Mouse (Mus musculus) stomach, embryonic 16.5 days (tissue): ENCODE data around the gene Fcrla. TPM values are rescaled to one million over a fixed set of nuclear protein-coding genes. Genes with fewer than 3 reads are reported as not detected.
A peak's percentile ranks its signal among the peaks of the same experiment; 100 is the strongest.

Source experiments
- ATAC-seq: fragments of 200-750 bp; cut with Nextera tagmentation; 2 replicates; pipeline ENCODE4 v1.8.0; 2017; ENCODE audit warnings: moderate number of reproducible peaks, moderate TSS enrichment; ENCODE audit not compliant: insufficient read depth, low FRiP score
- H3K27ac ChIP-seq: fragments of 300-500 bp; sonication (generic); 2 replicates; pipeline ENCODE4 v1.5.1; 2014; ENCODE audit warnings: low read length
- H3K27me3 ChIP-seq: fragments of 300-500 bp; sonication (generic); 2 replicates; pipeline ENCODE4 v1.6.1; 2014; ENCODE audit warnings: low read length, control low read depth, mixed read lengths; ENCODE audit not compliant: control insufficient read depth, insufficient read depth
- H3K36me3 ChIP-seq: fragments of 300-500 bp; sonication (generic); 2 replicates; pipeline ENCODE4 v1.6.1; 2014; ENCODE audit warnings: low read length; ENCODE audit not compliant: control insufficient read depth, insufficient read depth
- H3K4me1 ChIP-seq: fragments of 300-500 bp; sonication (generic); 2 replicates; pipeline ENCODE4 v1.6.1; 2014; ENCODE audit warnings: low read length, control low read depth, mixed read lengths; ENCODE audit not compliant: control insufficient read depth, insufficient read depth
- H3K4me2 ChIP-seq: fragments of 300-500 bp; sonication (generic); 2 replicates; pipeline ENCODE4 v1.6.1; 2014; ENCODE audit warnings: low read depth, low read length, mixed read lengths
- H3K4me3 ChIP-seq: fragments of 300-500 bp; sonication (generic); replicated peaks from 2 replicates; pipeline ENCODE4 v1.5.1; 2014; ENCODE audit warnings: mild to moderate bottlenecking, low read length
- H3K9ac ChIP-seq: fragments of 300-500 bp; sonication (generic); 2 replicates; pipeline ENCODE4 v1.6.1; 2014; ENCODE audit warnings: low read length
- H3K9me3 ChIP-seq: fragments of 300-500 bp; sonication (generic); replicated peaks from 2 replicates; pipeline ENCODE4 v1.6.1; 2016; ENCODE audit warnings: low read length, control low read depth; ENCODE audit not compliant: control insufficient read depth
- WGBS: fragments of 180-500 bp; shearing (Covaris S2); extraction: QIAGEN DNeasy Blood & Tissue Kit; methylation state at CpG from one replicate; pipeline ENCODE4 v1.1.7; 2014; 5-methylcytosine and 5-hydroxymethylcytosine counted together
- polyA plus RNA-seq: library from polyadenylated mRNA; unstranded; fragments of >200 nt; fragmentation: Nextera tagmentation; extraction: Ambion mirVana; gene quantifications from 2 replicates; pipeline ENCODE4 v1.2.1, GENCODE M21; 2015

Gene Fcrla
- polyA plus RNA-seq, 1 experiment from 2014 or later, result 0.15 TPM

- ATAC-seq, result no peak
- H3K36me3 ChIP-seq, result no peaks in the 10 kb centered on the region
- H3K27me3 ChIP-seq, result no peaks in the 10 kb centered on the region
- H3K4me3 ChIP-seq, result no peak overlapping the region
- no peak overlapping the region for H3K4me2 ChIP-seq
- no peak overlapping the region for H3K27ac ChIP-seq
- H3K9ac ChIP-seq, result no peak overlapping the region
- WGBS, result 43% methylated on average over 16 of the region's 16 CpGs
- H3K9me3 ChIP-seq, result no peaks in the 10 kb centered on the region
- H3K4me1 ChIP-seq, result no peaks in the 10 kb centered on the region
Observed at GRCm38 (mm10) chr1:170898413-170899075, 28.8 kb downstream of the Fcrla start.

DNA sequence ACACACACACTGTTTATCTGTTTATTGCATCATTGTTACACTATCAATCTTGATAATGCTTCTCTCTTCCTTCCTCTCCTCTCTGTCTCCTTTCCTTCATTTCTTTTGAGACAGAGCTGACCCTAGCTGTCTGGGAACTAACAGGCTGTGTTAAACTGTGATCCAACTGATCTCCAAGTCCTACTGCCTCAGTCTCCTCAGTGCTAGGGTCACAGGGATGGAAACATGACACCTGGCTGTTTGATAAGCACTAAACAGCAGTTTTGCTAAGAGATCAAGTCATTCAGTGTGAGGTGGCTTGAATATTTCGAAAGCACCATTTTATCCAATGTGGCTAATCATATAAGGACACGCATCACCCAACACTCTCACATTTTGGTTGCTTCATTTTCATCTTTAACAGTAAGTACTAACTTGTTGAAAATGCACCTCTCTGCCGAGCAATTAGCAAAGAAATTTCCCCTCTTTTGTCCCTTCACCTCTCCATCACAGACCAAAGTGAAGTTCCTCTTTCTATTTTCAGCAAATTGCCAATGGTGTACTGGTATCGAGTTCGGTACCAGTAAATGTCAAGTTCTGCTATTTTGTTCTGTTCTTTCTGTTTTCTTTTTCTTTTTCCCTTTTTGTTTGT is 30.6 kb downstream of the Fcrla start:
- Histone ChIP-seq H3K4me2 (no peak overlapping the region), H3K4me1 (no peaks in the 10 kb centered on the region), H3K4me3 (no peak overlapping the region), H3K9me3 (no peaks in the 10 kb centered on the region), H3K27me3 (no peaks in the 10 kb centered on the region), H3K36me3 (no peaks in the 10 kb centered on the region), H3K27ac (no peak overlapping the region), H3K9ac (no peak overlapping the region)
- 76% methylated on average over 5 of the region's 5 CpGs for WGBS
- ATAC-seq, result no peak

DNA sequence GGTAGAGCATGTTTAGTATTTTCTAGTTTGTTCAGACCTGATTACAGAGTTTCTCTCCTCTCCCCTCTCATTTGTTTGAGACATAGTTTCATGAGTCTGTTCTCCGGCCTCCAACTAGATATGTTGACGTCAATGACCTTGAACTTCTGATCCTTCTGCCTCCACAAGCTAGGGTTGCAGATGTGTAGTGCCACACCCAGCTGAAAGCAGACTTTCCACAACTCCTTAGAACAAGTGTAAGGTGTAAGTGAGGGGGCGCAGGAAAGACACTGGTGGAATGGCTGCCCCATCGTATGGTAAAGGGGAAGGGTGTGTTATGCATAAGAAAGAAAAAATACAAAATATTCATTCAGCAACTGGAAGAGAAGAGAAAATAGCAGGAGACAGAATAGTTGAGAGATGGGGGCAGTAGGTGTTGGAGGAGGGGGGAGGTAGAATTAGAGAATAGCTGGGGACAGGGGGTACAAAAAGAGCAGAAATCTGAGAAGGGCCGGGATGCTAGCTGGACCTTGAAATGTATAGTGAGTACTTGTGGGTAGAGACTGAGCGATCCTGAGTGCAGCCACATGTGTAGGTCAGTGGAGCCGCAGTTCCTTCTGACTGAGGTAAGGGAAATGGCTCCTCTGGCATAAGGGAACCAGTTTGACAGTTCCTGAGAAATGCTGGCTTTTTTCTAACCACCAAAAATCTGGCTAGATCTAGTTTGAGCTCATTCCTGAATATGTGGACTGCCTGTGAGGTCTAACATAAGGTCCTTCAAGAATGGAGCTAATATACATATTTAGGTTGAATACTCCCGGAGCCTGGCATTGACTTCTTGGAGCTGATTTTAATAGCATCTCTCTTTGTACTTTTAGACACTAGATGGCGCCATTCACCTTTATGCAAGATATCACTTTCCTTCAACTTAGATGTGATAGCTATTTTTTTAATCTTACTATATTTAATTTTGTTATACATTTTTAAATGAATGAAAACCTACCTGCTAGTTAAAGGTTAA is 32.5 kb downstream of the Fcrla start:
- H3K4me3 ChIP-seq, result no peak overlapping the region
- no peak overlapping the region for H3K27ac ChIP-seq
- H3K9me3 ChIP-seq, result no peaks in the 10 kb centered on the region
- no peaks in the 10 kb centered on the region for H3K36me3 ChIP-seq
- H3K4me2 ChIP-seq, result no peak overlapping the region
- H3K27me3 ChIP-seq, result no peaks in the 10 kb centered on the region
- 61% methylated on average over 9 of the region's 9 CpGs for WGBS
- H3K4me1 ChIP-seq, result no peaks in the 10 kb centered on the region
- ATAC-seq, result no peak
- no peak overlapping the region for H3K9ac ChIP-seq

- H3K9me3 ChIP-seq, result no peaks in the 10 kb centered on the region
- H3K27ac ChIP-seq, result no peak overlapping the region
- no peaks in the 10 kb centered on the region for H3K4me1 ChIP-seq
- no peak overlapping the region for H3K9ac ChIP-seq
- no peak overlapping the region for H3K4me3 ChIP-seq
- no peak overlapping the region for H3K4me2 ChIP-seq
- WGBS, result 50% methylated on average over 1 of the region's 1 CpGs
- no peaks in the 10 kb centered on the region for H3K27me3 ChIP-seq
- no peak for ATAC-seq
- no peaks in the 10 kb centered on the region for H3K36me3 ChIP-seq
Observed at GRCm38 (mm10) chr1:170892279-170892678, 35.1 kb downstream of the Fcrla start.

DNA sequence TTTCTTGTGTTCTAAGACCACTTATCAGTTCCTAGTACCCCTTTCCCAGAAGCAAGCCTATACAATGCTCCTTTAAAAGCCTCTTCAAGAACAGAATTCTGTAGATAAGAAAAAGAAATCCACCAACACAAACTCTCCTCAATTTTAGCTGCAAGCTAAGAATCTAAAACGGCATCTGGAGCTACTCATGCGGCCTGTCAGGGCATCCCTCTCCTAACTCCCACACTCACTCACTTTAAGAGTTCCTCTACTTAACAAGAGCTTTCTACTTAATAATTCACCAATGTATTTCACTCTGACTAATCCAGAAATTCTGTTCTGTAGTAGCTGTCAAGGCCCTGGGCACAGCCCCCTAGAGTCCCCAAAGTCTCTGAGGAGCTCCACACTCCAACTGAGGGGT is 35.7 kb downstream of the Fcrla start:
- Histone ChIP-seq H3K4me3 (no peak overlapping the region), H3K4me2 (no peak overlapping the region), H3K9me3 (no peaks in the 10 kb centered on the region), H3K4me1 (no peaks in the 10 kb centered on the region), H3K27me3 (no peaks in the 10 kb centered on the region), H3K9ac (no peak overlapping the region), H3K27ac (no peak overlapping the region), H3K36me3 (no peaks in the 10 kb centered on the region)
- WGBS, result 45% methylated on average over 2 of the region's 2 CpGs
- no peak for ATAC-seq

GRCm38 (mm10) chr1:170889310-170889709 is 38.1 kb downstream of the Fcrla start:
- no peak overlapping the region for H3K9ac ChIP-seq
- peaks cover 4% of the 10 kb centered on the region; the same call in 1 of the 2 replicates for H3K4me1 ChIP-seq
- no peak for ATAC-seq
- H3K36me3 ChIP-seq, result no peaks in the 10 kb centered on the region
- no peaks in the 10 kb centered on the region for H3K9me3 ChIP-seq
- no peak overlapping the region for H3K4me2 ChIP-seq
- 82% methylated on average over 4 of the region's 4 CpGs for WGBS
- no peak overlapping the region for H3K27ac ChIP-seq
- H3K27me3 ChIP-seq, result no peaks in the 10 kb centered on the region
- H3K4me3 ChIP-seq, result no peak overlapping the region

DNA sequence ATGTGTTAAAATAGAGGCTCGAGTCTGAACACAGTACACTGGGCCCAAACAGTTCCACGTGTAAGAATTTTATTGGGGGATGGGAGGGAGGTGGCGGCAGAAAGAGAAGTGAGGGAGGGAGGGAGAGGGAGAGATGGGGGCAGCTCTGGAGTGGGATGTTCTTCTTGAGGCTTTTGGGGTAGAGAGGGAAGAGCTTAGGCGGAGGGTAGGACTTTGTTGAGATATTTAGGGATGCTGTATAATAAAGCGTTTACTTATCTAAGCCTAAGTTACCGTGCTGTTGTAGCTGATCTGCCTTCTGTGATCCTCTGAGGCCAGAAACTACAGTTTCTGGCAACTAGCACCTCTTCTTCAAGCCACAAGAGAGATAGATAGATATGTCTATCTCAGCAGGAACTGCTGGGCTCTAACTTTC is 41.3 kb downstream of the Fcrla start:
- Histone ChIP-seq H3K27ac (no peak overlapping the region), H3K4me2 (no peak overlapping the region), H3K36me3 (no peaks in the 10 kb centered on the region), H3K4me1 (peaks cover 8% of the 10 kb centered on the region; the same call in 1 of the 2 replicates), H3K9ac (no peak overlapping the region), H3K9me3 (no peaks in the 10 kb centered on the region), H3K27me3 (no peaks in the 10 kb centered on the region), H3K4me3 (no peak overlapping the region)
- 31% methylated on average over 6 of the region's 6 CpGs for WGBS
- no peak for ATAC-seq

- WGBS, result under 1% methylated on average over 46 of the region's 46 CpGs
- H3K27me3 ChIP-seq, result no peaks in the 10 kb centered on the region
- ATAC-seq, result peak; percentile 89
Observed at GRCm38 (mm10) chr1:170884978-170885561, 42.3 kb downstream of the Fcrla start, which contains the start of the genes Gm26620 and Dusp12. Gene Gm26620 (plus strand): TSS chr1:170885065. Gene Dusp12 (minus strand): TSS chr1:170885540.

More at GRCm38 (mm10) chr1:170884978-170885561, 42.3 kb downstream of the Fcrla start, which contains the start of the genes Gm26620 and Dusp12:
- Histone ChIP-seq H3K4me2 (peak within 1 kb of the TSS; percentile 69), H3K4me3 (peak within 1 kb of the TSS; percentile 98), H3K9ac (peak within 1 kb of the TSS; percentile 88), H3K9me3 (no peaks in the 10 kb centered on the region), H3K4me1 (peaks cover 8% of the 10 kb centered on the region; the same call in 1 of the 2 replicates), H3K27ac (peak within 1 kb of the TSS; percentile 88), H3K36me3 (peaks cover 7% of the 10 kb centered on the region; the same call in 1 of the 2 replicates)
